Mouse (Mus musculus) heart, postnatal 0 days (tissue): ENCODE data around the gene Pip5k1b.

Experiments used
- CTCF ChIP-seq: IDR thresholded peaks from 2 replicates; pipeline ENCODE4 v1.5.1; 2016; ENCODE audit warnings: antibody characterized with exemption, control low read depth, low read depth
- EP300 ChIP-seq: IDR thresholded peaks from 2 replicates; pipeline ENCODE4 v1.6.1; 2016; ENCODE audit warnings: antibody characterized with exemption, low read depth

DNA sequence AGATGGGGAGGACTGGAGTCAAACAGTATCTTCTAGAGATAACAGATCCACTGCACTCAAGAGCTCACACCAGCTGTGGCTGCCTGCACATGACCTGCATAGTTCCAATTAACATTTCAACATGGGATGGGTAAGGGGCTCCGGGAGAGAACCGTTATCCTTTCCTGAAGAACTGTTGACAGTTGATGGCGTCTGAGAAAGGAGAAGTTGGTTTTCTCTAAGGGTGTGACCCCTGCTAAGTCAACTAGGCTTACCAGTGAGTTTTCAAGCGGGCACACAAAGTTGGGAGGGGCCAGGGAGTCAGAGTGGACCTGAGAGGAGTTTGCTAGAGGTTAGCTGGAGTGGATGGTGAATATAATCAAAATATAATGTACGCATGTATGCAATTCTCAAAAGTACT lies 65.4 kb downstream of the Pip5k1b start:
- no peak for TF ChIP-seq CTCF
- TF ChIP-seq EP300 = no peak
